Mouse (Mus musculus) heart, embryonic 15.5 days (tissue): ENCODE measurements around the gene Ccpg1os. TPM values are rescaled to one million over a fixed set of nuclear protein-coding genes. Genes with fewer than 3 reads are reported as not detected.

Experiments used
- ATAC-seq: fragments of 200-750 bp; cut with Nextera tagmentation; replicated peaks from 2 replicates; pipeline ENCODE4 v1.8.0; 2017; ENCODE audit warnings: low read depth, moderate TSS enrichment; ENCODE audit not compliant: insufficient number of reproducible peaks, insufficient read depth, low FRiP score
- H3K27ac ChIP-seq: fragments of 300-500 bp; sonication (generic); 2 replicates; pipeline ENCODE4 v1.5.1; 2015; ENCODE audit warnings: mild to moderate bottlenecking, inconsistent platforms
- H3K27me3 ChIP-seq: fragments of 300-500 bp; sonication (generic); 2 replicates; pipeline ENCODE4 v1.6.1; 2015; ENCODE audit warnings: inconsistent platforms
- H3K36me3 ChIP-seq: fragments of 300-500 bp; sonication (generic); 2 replicates; pipeline ENCODE4 v1.6.1; 2015; ENCODE audit warnings: mild to moderate bottlenecking, inconsistent platforms
- H3K4me1 ChIP-seq: fragments of 300-500 bp; sonication (generic); replicated peaks from 2 replicates; pipeline ENCODE4 v1.6.1; 2015; ENCODE audit warnings: inconsistent platforms
- H3K4me2 ChIP-seq: fragments of 300-500 bp; sonication (generic); 2 replicates; pipeline ENCODE4 v1.6.1; 2015; ENCODE audit warnings: inconsistent platforms, mild to moderate bottlenecking, moderate library complexity
- H3K4me3 ChIP-seq: fragments of 300-500 bp; sonication (generic); 2 replicates; pipeline ENCODE4 v1.5.1; 2015; ENCODE audit warnings: mild to moderate bottlenecking, inconsistent platforms
- H3K9ac ChIP-seq: fragments of 300-500 bp; sonication (generic); 2 replicates; pipeline ENCODE4 v1.6.1; 2015; ENCODE audit warnings: mild to moderate bottlenecking, inconsistent platforms
- H3K9me3 ChIP-seq: fragments of 300-500 bp; sonication (generic); replicated peaks from 2 replicates; pipeline ENCODE4 v1.6.1; 2016; ENCODE audit warnings: inconsistent platforms
- WGBS: fragments of 180-500 bp; shearing (Covaris S2); methylation state at CpG from one replicate; pipeline ENCODE4 v1.1.7; 2015; ENCODE audit warnings: mixed read lengths; 5-methylcytosine and 5-hydroxymethylcytosine counted together
- polyA plus RNA-seq: library from polyadenylated mRNA; unstranded; fragments of >200 nt; fragmentation: Nextera tagmentation; extraction: Ambion mirVana; gene quantifications from 2 replicates; pipeline ENCODE4 v1.2.1, GENCODE M21; 2015

The Ccpg1os gene
- polyA plus RNA-seq, 1 experiment from 2014 or later = 15.4 TPM

DNA sequence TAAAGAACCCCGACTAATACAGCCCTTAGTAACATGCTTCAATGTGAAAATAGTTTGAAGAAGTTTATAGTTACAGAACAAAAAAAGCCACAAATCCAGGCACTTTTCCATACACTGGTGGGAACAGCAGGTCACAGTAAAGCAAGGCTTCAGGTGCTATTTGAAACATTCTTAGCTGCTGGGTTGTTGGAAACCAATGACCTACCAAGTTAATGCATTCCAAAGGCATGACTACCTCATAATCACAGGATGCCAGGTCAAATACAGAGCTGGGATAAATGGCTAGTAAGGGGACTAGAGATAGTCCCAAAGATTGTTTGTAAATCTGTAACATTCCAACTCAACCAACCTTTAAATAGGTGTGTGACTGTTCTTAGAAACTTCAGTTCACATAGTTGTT lies 9.9 kb downstream of the Ccpg1os start:
- no peaks in the 10 kb centered on the region for H3K9me3 ChIP-seq
- H3K27ac ChIP-seq = no peak overlapping the region
- no peak for ATAC-seq
- no peak overlapping the region for H3K4me2 ChIP-seq
- H3K9ac ChIP-seq = no peak overlapping the region
- H3K36me3 ChIP-seq = no peaks in the 10 kb centered on the region
- 79% methylated on average over 1 of the region's 1 CpGs for WGBS
- H3K4me1 ChIP-seq = no peaks in the 10 kb centered on the region
- H3K4me3 ChIP-seq = no peak overlapping the region
- no peaks in the 10 kb centered on the region for H3K27me3 ChIP-seq

DNA sequence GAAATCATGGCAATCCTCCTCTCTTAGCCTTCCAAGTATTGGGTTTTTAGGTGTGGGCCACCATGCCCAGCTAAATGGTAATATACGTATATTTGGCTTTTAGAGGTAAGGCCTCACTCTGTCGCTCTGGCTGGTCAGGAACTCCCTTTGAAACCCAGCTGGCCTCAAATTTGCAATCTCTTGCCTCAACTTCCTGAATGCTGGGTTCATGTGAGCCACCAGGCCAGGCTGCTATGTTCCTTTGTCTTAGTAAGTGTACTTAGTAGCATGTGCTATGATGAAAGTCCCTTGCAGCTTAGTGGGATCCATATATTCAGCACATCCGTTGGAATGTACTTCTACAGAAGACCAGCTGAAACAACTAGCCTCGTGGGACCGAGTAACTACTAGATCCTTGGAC lies 10.4 kb downstream of the Ccpg1os start:
- Histone ChIP-seq H3K36me3 (no peaks in the 10 kb centered on the region), H3K9ac (no peak overlapping the region), H3K27me3 (no peaks in the 10 kb centered on the region), H3K27ac (no peak overlapping the region), H3K4me3 (no peak overlapping the region), H3K9me3 (no peaks in the 10 kb centered on the region), H3K4me1 (no peaks in the 10 kb centered on the region), H3K4me2 (no peak overlapping the region)
- no peak for ATAC-seq
- WGBS = 79% methylated on average over 5 of the region's 5 CpGs

DNA sequence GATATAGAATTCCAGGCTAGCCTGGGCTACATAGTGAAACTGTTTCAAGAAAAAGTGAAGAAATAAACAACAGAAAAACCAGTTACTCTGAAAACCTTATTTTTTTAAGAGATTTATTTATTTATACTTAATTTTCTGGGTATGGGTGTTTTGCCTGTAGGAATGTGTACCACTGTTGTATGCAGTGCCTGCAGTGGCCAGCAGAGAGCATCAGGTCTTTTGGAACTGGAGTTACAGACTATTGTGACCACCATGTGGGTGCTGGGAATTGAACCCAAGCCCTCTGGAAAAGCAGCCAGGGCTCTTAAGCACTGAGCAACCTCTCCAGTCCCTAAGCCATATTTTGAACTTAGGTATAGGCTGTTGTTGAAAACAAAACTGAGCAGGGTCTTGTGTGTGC lies 12.2 kb downstream of the Ccpg1os start:
- Histone ChIP-seq H3K4me1 (no peaks in the 10 kb centered on the region), H3K27me3 (no peaks in the 10 kb centered on the region), H3K9me3 (no peaks in the 10 kb centered on the region), H3K27ac (no peak overlapping the region), H3K9ac (no peak overlapping the region), H3K4me3 (no peak overlapping the region), H3K36me3 (no peaks in the 10 kb centered on the region), H3K4me2 (no peak overlapping the region)
- ATAC-seq = no peak

DNA sequence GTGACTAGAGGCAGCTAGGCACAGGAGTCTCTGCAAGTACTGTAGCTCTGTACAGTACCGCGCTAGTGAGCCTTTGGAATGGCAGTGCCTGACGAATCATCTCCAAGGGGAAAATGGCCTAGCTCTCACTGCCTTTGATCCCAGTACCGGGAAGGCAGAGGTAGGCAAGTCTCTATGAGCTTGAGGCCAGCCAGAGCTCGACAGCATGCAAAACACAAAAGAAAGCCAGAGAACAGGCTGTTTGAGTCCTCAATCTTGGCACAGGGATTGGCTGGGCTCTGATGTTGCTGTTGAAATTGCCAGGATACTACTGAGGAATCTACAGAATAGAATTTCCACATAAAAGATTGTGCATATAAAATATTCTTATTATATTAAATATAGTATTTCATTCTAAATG lies 12.7 kb downstream of the Ccpg1os start:
- Histone ChIP-seq H3K27ac (no peak overlapping the region), H3K4me1 (no peaks in the 10 kb centered on the region), H3K4me3 (no peak overlapping the region), H3K27me3 (no peaks in the 10 kb centered on the region), H3K4me2 (no peak overlapping the region), H3K9ac (no peak overlapping the region), H3K9me3 (no peaks in the 10 kb centered on the region), H3K36me3 (no peaks in the 10 kb centered on the region)
- WGBS = 78% methylated on average over 5 of the region's 5 CpGs
- ATAC-seq = no peak

DNA sequence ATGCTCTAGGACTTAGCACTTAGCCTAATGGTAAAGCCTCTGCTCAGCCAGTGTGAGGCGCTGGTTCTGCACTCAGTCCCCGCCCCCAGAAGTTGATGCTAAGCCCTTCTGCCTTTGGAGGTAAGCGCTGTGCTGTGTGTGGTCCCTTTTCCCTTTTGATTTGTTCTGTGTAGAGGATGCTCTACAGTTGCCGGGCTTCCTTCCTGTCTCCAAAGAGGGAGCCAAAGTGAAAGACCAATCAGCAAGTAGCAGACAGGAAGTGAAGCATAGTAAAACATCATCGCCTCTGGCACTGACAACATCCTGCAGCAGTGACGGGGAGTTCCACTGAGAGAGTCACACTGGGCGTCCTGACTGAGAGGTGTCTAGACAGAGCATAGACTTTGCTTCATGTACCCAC lies 15.3 kb downstream of the Ccpg1os start:
- H3K27me3 ChIP-seq = no peaks in the 10 kb centered on the region
- no peak for ATAC-seq
- no peaks in the 10 kb centered on the region for H3K36me3 ChIP-seq
- H3K4me3 ChIP-seq = no peak overlapping the region
- H3K4me1 ChIP-seq = no peaks in the 10 kb centered on the region
- no peak overlapping the region for H3K27ac ChIP-seq
- H3K4me2 ChIP-seq = no peak overlapping the region
- WGBS = 61% methylated on average over 7 of the region's 7 CpGs
- no peaks in the 10 kb centered on the region for H3K9me3 ChIP-seq
- H3K9ac ChIP-seq = no peak overlapping the region

DNA sequence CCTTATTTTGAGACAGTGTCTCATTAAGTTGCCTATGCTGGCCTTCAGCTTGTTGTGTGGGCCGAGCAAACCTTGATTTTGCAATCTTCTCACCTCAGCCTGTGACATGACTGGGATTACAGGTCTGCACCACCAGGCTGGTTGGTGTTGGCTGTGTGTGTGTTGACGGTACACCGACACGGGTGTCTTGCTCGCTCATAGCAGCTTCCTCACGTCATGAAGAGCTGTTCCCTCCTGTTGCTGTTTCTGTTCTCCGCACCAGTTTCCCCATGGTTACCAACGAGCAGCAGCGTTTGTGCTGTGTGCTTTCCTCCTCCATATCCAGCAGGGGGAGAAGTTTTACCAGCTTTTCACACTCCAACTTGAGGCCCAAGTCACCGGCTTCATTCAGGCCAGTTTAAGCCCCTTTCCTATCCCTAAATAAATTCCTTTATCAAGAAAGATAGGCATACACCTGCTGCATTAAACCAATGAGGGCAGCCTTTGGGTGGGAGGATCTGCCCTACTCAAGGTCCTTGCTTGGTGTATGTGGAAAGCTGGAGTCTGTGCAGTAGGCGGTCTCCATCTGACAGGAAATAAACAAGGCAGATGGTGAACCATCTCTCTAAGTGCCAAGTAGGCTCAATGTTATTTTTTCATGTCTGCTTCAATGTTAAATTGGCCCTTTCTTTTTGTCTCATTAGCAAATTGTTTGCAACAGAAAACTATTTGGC lies 16.7 kb downstream of the Ccpg1os start:
- no peaks in the 10 kb centered on the region for H3K36me3 ChIP-seq
- WGBS = 25% methylated on average over 11 of the region's 11 CpGs
- no peaks in the 10 kb centered on the region for H3K9me3 ChIP-seq
- H3K4me2 ChIP-seq = peak overlapping the region; percentile 16; the same call in 1 of the 2 replicates
- no peaks in the 10 kb centered on the region for H3K27me3 ChIP-seq
- no peak overlapping the region for H3K4me3 ChIP-seq
- H3K9ac ChIP-seq = no peak overlapping the region
- no peak overlapping the region for H3K27ac ChIP-seq
- ATAC-seq = 0 out of 2 replicates have a peak, but pooled peaks have one; percentile 7
- H3K4me1 ChIP-seq = no peaks in the 10 kb centered on the region

DNA sequence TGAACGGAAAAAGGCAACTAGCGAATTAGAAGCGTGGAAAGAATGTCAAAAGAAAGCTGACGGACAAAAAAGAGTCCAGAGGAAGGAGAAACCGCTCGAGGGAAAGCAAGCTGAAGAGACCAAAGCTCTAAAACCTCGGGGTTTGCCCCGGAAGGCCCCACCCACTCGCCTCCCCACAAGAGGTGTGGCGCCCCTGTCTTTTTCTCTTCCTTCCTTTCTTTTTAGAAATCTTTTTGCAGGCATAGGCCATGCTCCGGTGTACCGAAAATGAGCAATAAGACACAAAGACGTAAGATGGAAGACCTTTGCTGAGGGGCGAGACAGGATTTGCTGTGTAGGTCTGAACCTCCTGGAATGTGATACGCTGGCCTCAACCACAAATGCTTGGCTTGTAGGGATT lies 23.2 kb downstream of the Ccpg1os start:
- Histone ChIP-seq H3K9me3 (no peaks in the 10 kb centered on the region), H3K27ac (no peak overlapping the region), H3K4me1 (peaks cover 6% of the 10 kb centered on the region), H3K9ac (no peak overlapping the region), H3K4me3 (no peak overlapping the region), H3K27me3 (no peaks in the 10 kb centered on the region), H3K36me3 (no peaks in the 10 kb centered on the region), H3K4me2 (no peak overlapping the region)
- no peak for ATAC-seq
- 67% methylated on average over 15 of the region's 15 CpGs for WGBS

DNA sequence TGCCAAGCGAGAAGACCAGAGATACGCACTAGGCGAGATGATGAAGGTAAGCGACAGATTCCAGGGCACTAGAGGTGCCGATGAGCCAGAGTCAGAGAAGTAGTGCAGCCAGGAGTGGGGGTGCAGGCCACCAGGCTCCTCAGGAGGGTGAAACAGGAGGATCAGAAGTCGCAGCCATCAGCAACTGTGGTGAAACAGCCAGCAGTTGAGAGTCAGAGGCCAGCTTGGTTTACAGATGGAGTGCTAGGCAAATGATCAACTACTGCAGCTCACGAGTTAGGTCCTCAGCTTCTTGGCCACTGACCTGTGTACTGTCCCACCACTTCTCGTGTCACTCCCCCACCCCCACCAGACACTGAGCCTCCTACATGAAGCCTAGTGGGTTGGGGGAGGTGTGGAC lies 23.8 kb downstream of the Ccpg1os start:
- no peaks in the 10 kb centered on the region for H3K9me3 ChIP-seq
- H3K4me2 ChIP-seq = no peak overlapping the region
- peaks cover 6% of the 10 kb centered on the region for H3K4me1 ChIP-seq
- no peaks in the 10 kb centered on the region for H3K27me3 ChIP-seq
- H3K4me3 ChIP-seq = no peak overlapping the region
- 62% methylated on average over 8 of the region's 8 CpGs for WGBS
- no peak for ATAC-seq
- no peaks in the 10 kb centered on the region for H3K36me3 ChIP-seq
- no peak overlapping the region for H3K9ac ChIP-seq
- H3K27ac ChIP-seq = no peak overlapping the region

DNA sequence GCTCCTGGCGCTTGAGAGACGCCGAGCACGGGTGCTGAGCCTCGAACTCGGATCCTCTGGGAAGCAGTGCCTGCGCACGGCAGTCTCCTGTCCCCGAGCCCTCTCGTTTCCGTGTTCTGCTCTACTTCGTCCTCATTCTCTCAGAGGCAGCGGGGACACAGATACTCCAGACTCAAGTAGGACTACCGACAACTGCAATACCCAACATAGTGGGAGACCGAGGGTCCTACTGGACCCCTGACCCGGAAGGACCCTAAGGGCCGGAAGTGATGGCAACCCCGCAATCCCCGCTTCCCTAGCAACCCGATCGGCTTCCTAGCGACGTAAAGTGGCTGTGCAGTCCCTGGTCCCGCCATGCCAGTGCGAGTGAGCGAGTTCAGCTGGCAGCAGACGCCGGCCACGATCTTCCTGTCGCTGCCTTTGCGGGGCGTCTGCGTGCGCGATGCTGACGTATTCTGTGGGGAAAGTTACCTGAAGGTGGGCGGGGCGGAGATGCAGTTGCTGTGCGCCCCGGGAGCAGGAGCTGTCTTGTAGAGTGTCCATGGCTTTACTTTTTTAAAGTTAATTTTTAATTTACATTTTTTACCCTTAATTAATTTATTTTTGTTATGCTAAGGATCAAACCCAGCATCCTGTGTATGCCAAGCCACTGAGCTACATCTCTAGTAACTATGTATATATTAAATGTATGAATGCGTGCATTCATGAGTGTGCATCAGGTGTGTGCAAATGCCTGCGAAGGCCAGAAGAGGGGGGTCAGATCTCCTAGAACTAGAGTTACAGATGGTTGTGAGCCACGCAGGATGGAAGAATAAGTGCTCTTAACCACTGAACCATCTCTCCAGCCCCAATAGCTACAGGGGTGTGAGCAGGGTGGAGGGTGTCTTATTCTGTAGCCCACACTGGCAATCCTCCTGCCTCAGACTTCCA lies 26.4 kb downstream of the Ccpg1os start, which contains the start of the genes Dyx1c1 and Gm44503:
Gene Dyx1c1, plus strand, starts transcription at position 265 of the 930 bp plus-strand sequence.
Gene Gm44503, plus strand, starts transcription at position 332 of the 930 bp plus-strand sequence.
- H3K9me3 ChIP-seq = no peaks in the 10 kb centered on the region
- peaks cover 6% of the 10 kb centered on the region for H3K4me1 ChIP-seq
- H3K27ac ChIP-seq = peak within 1 kb of the TSS; percentile 25
- peak within 1 kb of the TSS; percentile 70 for H3K4me3 ChIP-seq
- 2% methylated on average over 43 of the region's 43 CpGs for WGBS
- H3K27me3 ChIP-seq = no peaks in the 10 kb centered on the region
- peak within 1 kb of the TSS; percentile 75 for H3K4me2 ChIP-seq
- peak within 1 kb of the TSS; percentile 56 for H3K9ac ChIP-seq
- peak; percentile 75 for ATAC-seq
- H3K36me3 ChIP-seq = no peaks in the 10 kb centered on the region

DNA sequence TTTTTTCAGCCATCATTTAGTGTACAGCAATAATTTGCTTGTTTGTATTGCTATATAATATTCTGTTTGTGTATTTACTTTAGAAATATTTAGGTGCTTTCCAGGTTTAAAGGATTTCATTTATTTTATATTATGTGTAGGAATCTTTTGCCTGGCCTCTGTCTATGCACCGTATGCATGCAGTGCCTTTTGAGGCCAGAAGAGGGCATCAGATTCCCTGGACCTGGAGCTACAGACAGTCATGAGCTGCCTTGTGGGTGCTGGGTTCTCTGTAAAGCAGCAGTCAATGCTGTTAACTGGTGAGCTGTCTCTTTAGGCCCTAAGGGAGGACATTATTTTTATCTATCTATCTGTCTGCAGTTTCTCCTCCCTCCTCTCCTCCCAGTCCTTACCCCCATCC lies 29.6 kb downstream of the Ccpg1os start:
- Histone ChIP-seq H3K9me3 (no peaks in the 10 kb centered on the region), H3K36me3 (no peaks in the 10 kb centered on the region), H3K4me2 (no peak overlapping the region)

DNA sequence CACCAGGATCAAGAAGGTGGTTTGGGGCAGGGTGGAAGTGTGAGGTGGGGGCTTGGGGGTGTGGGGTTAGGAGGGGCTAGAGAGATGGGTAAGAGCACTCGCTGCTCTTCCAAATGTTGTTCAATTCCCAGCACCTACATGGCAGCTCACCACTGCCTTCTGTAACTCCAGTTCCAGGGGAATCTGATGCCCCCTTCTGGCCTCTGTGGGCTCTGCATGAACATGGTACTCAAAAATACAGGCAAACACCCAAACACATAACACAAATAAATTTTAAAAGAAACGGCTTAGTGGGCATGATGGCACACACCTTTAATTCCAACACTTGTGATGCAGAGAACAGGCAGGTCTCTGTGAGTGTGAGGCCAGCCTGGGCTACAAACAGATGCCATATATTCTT lies 30.4 kb downstream of the Ccpg1os start:
- Histone ChIP-seq H3K9me3 (no peaks in the 10 kb centered on the region), H3K4me1 (peaks cover 6% of the 10 kb centered on the region), H3K36me3 (no peaks in the 10 kb centered on the region), H3K4me3 (no peak overlapping the region), H3K4me2 (no peak overlapping the region), H3K9ac (no peak overlapping the region), H3K27ac (no peak overlapping the region), H3K27me3 (no peaks in the 10 kb centered on the region)
- 42% methylated on average over 2 of the region's 2 CpGs for WGBS
- ATAC-seq = no peak

More for the DNA sequence above, 29.6 kb downstream of the Ccpg1os start:
- H3K9ac ChIP-seq = no peak overlapping the region
- 22% methylated on average over 1 of the region's 1 CpGs for WGBS
- H3K27me3 ChIP-seq = no peaks in the 10 kb centered on the region
- ATAC-seq = no peak
- no peak overlapping the region for H3K4me3 ChIP-seq
- H3K27ac ChIP-seq = no peak overlapping the region
- H3K4me1 ChIP-seq = peaks cover 6% of the 10 kb centered on the region
